Mouse (Mus musculus): ENCODE results near the gene Lyl1. TPM values are rescaled to one million over a fixed set of nuclear protein-coding genes. Genes with fewer than 3 reads are reported as not detected.

Gene Lyl1
- polyA plus RNA-seq, 1 experiment from 2014 or later: 12.5 TPM

GRCm38 (mm10) chr8:84737608-84738007, 36.4 kb downstream of the Lyl1 start:
- Histone ChIP-seq H3K27me3 (ENCODE audit: insufficient read depth, low read length) (no peaks in the 10 kb centered on the region), H3K27ac (ENCODE audit: low read depth) (no peak overlapping the region)
- WGBS: 7% methylated on average over 16 of the region's 16 CpGs

GRCm38 (mm10) chr8:84738266-84738665, 37.0 kb downstream of the Lyl1 start:
- no peak for DNase-seq
- Histone ChIP-seq H3K27ac (ENCODE audit: low read depth) (no peak overlapping the region), H3K27me3 (ENCODE audit: insufficient read depth, low read length) (no peaks in the 10 kb centered on the region), H3K9me3 (ENCODE audit: low read depth, low read length) (no peaks in the 10 kb centered on the region), H3K9ac (no peak overlapping the region), H3K4me1 (ENCODE audit: insufficient read depth) (peaks cover 64% of the 10 kb centered on the region), H3K4me2 (peak overlapping the region; percentile 36; the same call in 1 of the 2 replicates), H3K4me3 (ENCODE audit: low read depth, low read length) (no peak overlapping the region), H3K36me3 (ENCODE audit: insufficient read depth) (0 out of 2 replicates have a peak, but pooled peaks cover 10% of the 10 kb centered on the region)
- TF ChIP-seq CTCF (IDR thresholded peaks at IDR 0.05; ENCODE audit: low read depth): no peak
- ATAC-seq (ENCODE audit: insufficient read depth): no peak
- WGBS: 36% methylated on average over 10 of the region's 10 CpGs

More at GRCm38 (mm10) chr8:84737608-84738007, 36.4 kb downstream of the Lyl1 start:
- H3K36me3 ChIP-seq (ENCODE audit: insufficient read depth): 0 out of 2 replicates have a peak, but pooled peaks cover 10% of the 10 kb centered on the region
- no peaks in the 10 kb centered on the region for H3K9me3 ChIP-seq (ENCODE audit: low read depth, low read length)
- TF ChIP-seq CTCF (IDR thresholded peaks at IDR 0.05; ENCODE audit: low read depth): peak; percentile 99
- H3K4me2 ChIP-seq: peak overlapping the region; percentile 36
- ATAC-seq (ENCODE audit: insufficient read depth) (peak; percentile 47), DNase-seq (peak; percentile 93)
- no peak overlapping the region for H3K4me3 ChIP-seq (ENCODE audit: low read depth, low read length)
- peak overlapping the region; percentile 32; the same call in 1 of the 2 replicates for H3K9ac ChIP-seq
- peaks cover 64% of the 10 kb centered on the region for H3K4me1 ChIP-seq (ENCODE audit: insufficient read depth)

- no peak for DNase-seq
- H3K4me3 ChIP-seq (ENCODE audit: low read depth, low read length): no peak overlapping the region
- no peak for ATAC-seq (ENCODE audit: insufficient read depth)
- no peaks in the 10 kb centered on the region for H3K9me3 ChIP-seq (ENCODE audit: low read depth, low read length)
- H3K4me2 ChIP-seq: no peak overlapping the region
- 57% methylated on average over 10 of the region's 10 CpGs for WGBS
- no peaks in the 10 kb centered on the region for H3K27me3 ChIP-seq (ENCODE audit: insufficient read depth, low read length)
- peak overlapping the region; percentile 8; the same call in 1 of the 2 replicates for H3K27ac ChIP-seq (ENCODE audit: low read depth)
- 0 out of 2 replicates have a peak overlapping the region, but pooled peaks have one; percentile 9 for H3K9ac ChIP-seq
- H3K4me1 ChIP-seq (ENCODE audit: insufficient read depth): peaks cover 64% of the 10 kb centered on the region
- TF ChIP-seq CTCF (IDR thresholded peaks at IDR 0.05; ENCODE audit: low read depth): no peak
- 0 out of 2 replicates have a peak, but pooled peaks cover 10% of the 10 kb centered on the region for H3K36me3 ChIP-seq (ENCODE audit: insufficient read depth)
These were observed 37.6 kb downstream of the Lyl1 start for GRCm38 (mm10) chr8:84738715-84739400.

- H3K9ac ChIP-seq: peak overlapping the region; percentile 9; the same call in 1 of the 2 replicates
- H3K27me3 ChIP-seq (ENCODE audit: insufficient read depth, low read length): no peaks in the 10 kb centered on the region
- H3K9me3 ChIP-seq (ENCODE audit: low read depth, low read length): no peaks in the 10 kb centered on the region
- H3K36me3 ChIP-seq (ENCODE audit: insufficient read depth): 0 out of 2 replicates have a peak, but pooled peaks cover 10% of the 10 kb centered on the region
- no peak overlapping the region for H3K4me3 ChIP-seq (ENCODE audit: low read depth, low read length)
- TF ChIP-seq CTCF (IDR thresholded peaks at IDR 0.05; ENCODE audit: low read depth): no peak
- peak overlapping the region; percentile 8; the same call in 1 of the 2 replicates for H3K27ac ChIP-seq (ENCODE audit: low read depth)
- H3K4me1 ChIP-seq (ENCODE audit: insufficient read depth): peaks cover 67% of the 10 kb centered on the region
- H3K4me2 ChIP-seq: no peak overlapping the region
- 4% methylated on average over 1 of the region's 1 CpGs for WGBS
- DNase-seq (no peak), ATAC-seq (ENCODE audit: insufficient read depth) (no peak)
These were observed 38.1 kb downstream of the Lyl1 start for GRCm38 (mm10) chr8:84739401-84739742.

GRCm38 (mm10) chr8:84740895-84741843, 39.9 kb downstream of the Lyl1 start:
- no peak for TF ChIP-seq CTCF (IDR thresholded peaks at IDR 0.05; ENCODE audit: low read depth)
- Histone ChIP-seq H3K4me2 (peak overlapping the region; percentile 5; the same call in 1 of the 2 replicates), H3K4me3 (ENCODE audit: low read depth, low read length) (no peak overlapping the region), H3K27ac (ENCODE audit: low read depth) (peak overlapping the region; percentile 92), H3K4me1 (ENCODE audit: insufficient read depth) (peaks cover 82% of the 10 kb centered on the region), H3K9ac (peak overlapping the region; percentile 1; the same call in 1 of the 2 replicates), H3K27me3 (ENCODE audit: insufficient read depth, low read length) (no peaks in the 10 kb centered on the region), H3K36me3 (ENCODE audit: insufficient read depth) (0 out of 2 replicates have a peak, but pooled peaks cover 3% of the 10 kb centered on the region), H3K9me3 (ENCODE audit: low read depth, low read length) (no peaks in the 10 kb centered on the region)
- no peak for ATAC-seq (ENCODE audit: insufficient read depth)
- 39% methylated on average over 13 of the region's 13 CpGs for WGBS
- DNase-seq: peak; percentile 50

GRCm38 (mm10) chr8:84742171-84743053, 41.2 kb downstream of the Lyl1 start:
- peak; percentile 85 for DNase-seq
- H3K27me3 ChIP-seq (ENCODE audit: insufficient read depth, low read length): no peaks in the 10 kb centered on the region

More at GRCm38 (mm10) chr8:84742171-84743053, 41.2 kb downstream of the Lyl1 start:
- peak; percentile 70 for ATAC-seq (ENCODE audit: insufficient read depth)
- peaks cover 82% of the 10 kb centered on the region for H3K4me1 ChIP-seq (ENCODE audit: insufficient read depth)
- peak overlapping the region; percentile 51 for H3K4me2 ChIP-seq
- peak; percentile 4; the same call in 1 of the 2 replicates for TF ChIP-seq CTCF (IDR thresholded peaks at IDR 0.05; ENCODE audit: low read depth)
- 0 out of 2 replicates have a peak, but pooled peaks cover 5% of the 10 kb centered on the region for H3K36me3 ChIP-seq (ENCODE audit: insufficient read depth)
- H3K9ac ChIP-seq: peak overlapping the region; percentile 44
- H3K27ac ChIP-seq (ENCODE audit: low read depth): peak overlapping the region; percentile 92
- 10% methylated on average over 32 of the region's 32 CpGs for WGBS
- H3K9me3 ChIP-seq (ENCODE audit: low read depth, low read length): no peaks in the 10 kb centered on the region
- no peak overlapping the region for H3K4me3 ChIP-seq (ENCODE audit: low read depth, low read length)
